Mouse (Mus musculus): ENCODE data around the gene Eml1. TPM values are rescaled to one million over a fixed set of nuclear protein-coding genes. Genes with fewer than 3 reads are reported as not detected.

Eml1 gene
- total RNA-seq, 1 experiment, result 4.2 TPM

- H3K9ac ChIP-seq (ENCODE audit: insufficient read depth, low read depth, low read length, poor library complexity, severe bottlenecking), result no peak overlapping the region
- H3K4me1 ChIP-seq (ENCODE audit: control insufficient read depth in 2 of 2, insufficient read depth in 2 of 2, low read length in 2 of 2, poor library complexity in 1 of 2), result peaks cover 0 to 11% of the 10 kb centered on the region in 2 experiments; a peak in 1 of 4 replicates
- in situ Hi-C loops (cut with MboI; ENCODE audit: low sequenced_read_pairs in 2 of 2, unreplicated experiment in 2 of 2), result loop anchor here in 1 of 2 experiments (25.0 kb wide), 1 partner anchor 122 kb away; no protein-coding TSS in a partner anchor
- no peak overlapping the region for H3K4me3 ChIP-seq (ENCODE audit: insufficient read depth in 1 of 2, low read depth in 1 of 2, low read length in 2 of 2, poor library complexity in 1 of 2, severe bottlenecking in 1 of 2)
- H3K36me3 ChIP-seq (ENCODE audit: control insufficient read depth, insufficient read depth, low read length, poor library complexity, severe bottlenecking), result no peaks in the 10 kb centered on the region
- TF ChIP-seq HCFC1 (IDR thresholded peaks at IDR 0.05; ENCODE audit: borderline replicate concordance, insufficient read depth, low read length), result no peak
- no peak for TF ChIP-seq ZNF384 (IDR thresholded peaks at IDR 0.05; ENCODE audit: low read depth, low read length)
- TF ChIP-seq CHD2 (IDR thresholded peaks at IDR 0.05; ENCODE audit: low read depth, low read length), result no peak
- TF ChIP-seq ZC3H11A (IDR thresholded peaks at IDR 0.05; ENCODE audit: borderline replicate concordance, low read depth, low read length), result no peak
- no peak for TF ChIP-seq MAFK (IDR thresholded peaks at IDR 0.05; ENCODE audit: insufficient read depth, low read depth, low read length)
- H3K27ac ChIP-seq (ENCODE audit: insufficient read depth, low read depth, low read length, poor library complexity, severe bottlenecking), result no peak overlapping the region
- DNase-seq (ENCODE audit: low read depth, low spot score), result no peak
- no peaks in the 10 kb centered on the region for H3K9me3 ChIP-seq (ENCODE audit: control insufficient read depth, insufficient read depth, low read depth, low read length)
Observed at GRCm38 (mm10) chr12:108365340-108365739, 5.4 kb upstream of the Eml1 start.

GRCm38 (mm10) chr12:108365868-108366267, 4.9 kb upstream of the Eml1 start:
- DNase-seq (ENCODE audit: low read depth, low spot score), result no peak
- Histone ChIP-seq H3K9ac (ENCODE audit: insufficient read depth, low read depth, low read length, poor library complexity, severe bottlenecking) (no peak overlapping the region), H3K4me3 (ENCODE audit: insufficient read depth in 1 of 2, low read depth in 1 of 2, low read length in 2 of 2, poor library complexity in 1 of 2, severe bottlenecking in 1 of 2) (no peak overlapping the region), H3K36me3 (ENCODE audit: control insufficient read depth, insufficient read depth, low read length, poor library complexity, severe bottlenecking) (no peaks in the 10 kb centered on the region), H3K27ac (ENCODE audit: insufficient read depth, low read depth, low read length, poor library complexity, severe bottlenecking) (no peak overlapping the region), H3K9me3 (ENCODE audit: control insufficient read depth, insufficient read depth, low read depth, low read length) (no peaks in the 10 kb centered on the region), H3K4me1 (ENCODE audit: control insufficient read depth in 2 of 2, insufficient read depth in 2 of 2, low read length in 2 of 2, poor library complexity in 1 of 2) (peaks cover 0 to 11% of the 10 kb centered on the region in 2 experiments; a peak in 1 of 4 replicates)
- no peak for TF ChIP-seq ZC3H11A (IDR thresholded peaks at IDR 0.05; ENCODE audit: borderline replicate concordance, low read depth, low read length)
- no peak for TF ChIP-seq HCFC1 (IDR thresholded peaks at IDR 0.05; ENCODE audit: borderline replicate concordance, insufficient read depth, low read length)
- in situ Hi-C loops (cut with MboI; ENCODE audit: low sequenced_read_pairs in 2 of 2, unreplicated experiment in 2 of 2), result loop anchor here in 1 of 2 experiments (25.0 kb wide), 1 partner anchor 121 kb away; no protein-coding TSS in a partner anchor

GRCm38 (mm10) chr12:108367909-108368308, 2.8 kb upstream of the Eml1 start:
- no peak for DNase-seq (ENCODE audit: low read depth, low spot score)
- TF ChIP-seq HCFC1 (IDR thresholded peaks at IDR 0.05; ENCODE audit: borderline replicate concordance, insufficient read depth, low read length) (no peak), MAFK (IDR thresholded peaks at IDR 0.05; ENCODE audit: insufficient read depth, low read depth, low read length) (no peak), ZNF384 (IDR thresholded peaks at IDR 0.05; ENCODE audit: low read depth, low read length) (no peak), CHD2 (IDR thresholded peaks at IDR 0.05; ENCODE audit: low read depth, low read length) (no peak), ZC3H11A (IDR thresholded peaks at IDR 0.05; ENCODE audit: borderline replicate concordance, low read depth, low read length) (no peak)
- Histone ChIP-seq H3K4me3 (ENCODE audit: insufficient read depth in 1 of 2, low read depth in 1 of 2, low read length in 2 of 2, poor library complexity in 1 of 2, severe bottlenecking in 1 of 2) (no peak overlapping the region), H3K36me3 (ENCODE audit: control insufficient read depth, insufficient read depth, low read length, poor library complexity, severe bottlenecking) (no peaks in the 10 kb centered on the region), H3K27ac (ENCODE audit: insufficient read depth, low read depth, low read length, poor library complexity, severe bottlenecking) (no peak overlapping the region), H3K9me3 (ENCODE audit: control insufficient read depth, insufficient read depth, low read depth, low read length) (no peaks in the 10 kb centered on the region), H3K9ac (ENCODE audit: insufficient read depth, low read depth, low read length, poor library complexity, severe bottlenecking) (no peak overlapping the region), H3K4me1 (ENCODE audit: control insufficient read depth in 2 of 2, insufficient read depth in 2 of 2, low read length in 2 of 2, poor library complexity in 1 of 2) (peaks cover 0 to 11% of the 10 kb centered on the region in 2 experiments; a peak in 1 of 4 replicates)
- in situ Hi-C loops (cut with MboI; ENCODE audit: low sequenced_read_pairs in 2 of 2, unreplicated experiment in 2 of 2), result loop anchor here in 1 of 2 experiments (25.0 kb wide), 1 partner anchor 119 kb away; no protein-coding TSS in a partner anchor

- DNase-seq (ENCODE audit: low read depth, low spot score), result no peak
- in situ Hi-C loops (cut with MboI; ENCODE audit: low sequenced_read_pairs in 2 of 2, unreplicated experiment in 2 of 2), result loop anchor here in 1 of 2 experiments (25.0 kb wide), 1 partner anchor 118 kb away; no protein-coding TSS in a partner anchor
- H3K4me1 ChIP-seq (ENCODE audit: control insufficient read depth in 2 of 2, insufficient read depth in 2 of 2, low read length in 2 of 2, poor library complexity in 1 of 2), result peaks cover 0 to 7% of the 10 kb centered on the region in 2 experiments; a peak in 1 of 4 replicates
Observed at GRCm38 (mm10) chr12:108368921-108369320, 1.8 kb upstream of the Eml1 start.

More at GRCm38 (mm10) chr12:108368921-108369320, 1.8 kb upstream of the Eml1 start:
- H3K36me3 ChIP-seq (ENCODE audit: control insufficient read depth, insufficient read depth, low read length, poor library complexity, severe bottlenecking), result no peaks in the 10 kb centered on the region
- H3K9me3 ChIP-seq (ENCODE audit: control insufficient read depth, insufficient read depth, low read depth, low read length), result no peaks in the 10 kb centered on the region
- no peak overlapping the region for H3K9ac ChIP-seq (ENCODE audit: insufficient read depth, low read depth, low read length, poor library complexity, severe bottlenecking)
- no peak overlapping the region for H3K4me3 ChIP-seq (ENCODE audit: insufficient read depth in 1 of 2, low read depth in 1 of 2, low read length in 2 of 2, poor library complexity in 1 of 2, severe bottlenecking in 1 of 2)
- H3K27ac ChIP-seq (ENCODE audit: insufficient read depth, low read depth, low read length, poor library complexity, severe bottlenecking), result no peak overlapping the region
- TF ChIP-seq MAFK (IDR thresholded peaks at IDR 0.05; ENCODE audit: insufficient read depth, low read depth, low read length), result no peak
- no peak for TF ChIP-seq ZNF384 (IDR thresholded peaks at IDR 0.05; ENCODE audit: low read depth, low read length)
- TF ChIP-seq CHD2 (IDR thresholded peaks at IDR 0.05; ENCODE audit: low read depth, low read length), result no peak
- no peak for TF ChIP-seq ZC3H11A (IDR thresholded peaks at IDR 0.05; ENCODE audit: borderline replicate concordance, low read depth, low read length)
- no peak for TF ChIP-seq HCFC1 (IDR thresholded peaks at IDR 0.05; ENCODE audit: borderline replicate concordance, insufficient read depth, low read length)
